Mouse (Mus musculus): Measurements from ENCODE around the gene 5730480H06Rik.

Gene 5730480H06Rik

DNA sequence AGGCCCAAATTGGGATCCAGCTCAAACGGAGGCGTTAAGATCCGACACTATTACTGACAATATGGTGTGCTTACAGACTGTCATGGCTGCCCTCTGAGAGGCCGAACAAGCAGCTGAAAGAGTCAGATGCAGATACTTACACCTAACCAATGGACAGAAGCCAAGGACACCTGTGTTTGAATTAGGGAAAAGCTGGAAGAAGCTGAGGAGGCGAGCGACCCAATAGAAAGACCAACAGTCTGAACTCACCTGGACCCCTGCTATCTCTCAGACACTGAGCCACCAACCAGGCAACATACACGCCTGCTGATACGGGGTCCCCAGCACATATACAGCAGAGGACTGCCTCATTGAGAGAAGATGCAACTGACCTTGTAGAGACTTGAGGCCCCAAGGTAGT lies at the start of gene 5730480H06Rik:
Gene 5730480H06Rik, plus strand, starts transcription at position 301 of the 400 bp plus-strand sequence.
- no peak for DNase-seq (ENCODE audit: low spot score)

- DNase-seq (ENCODE audit: low spot score): no peak
Observed at GRCm38 (mm10) chr5:48301186-48301585, 26.6 kb upstream of the 5730480H06Rik start.

GRCm38 (mm10) chr5:48315057-48315602 lies 12.6 kb upstream of the 5730480H06Rik start:
- DNase-seq (ENCODE audit: low spot score): no peak

DNA sequence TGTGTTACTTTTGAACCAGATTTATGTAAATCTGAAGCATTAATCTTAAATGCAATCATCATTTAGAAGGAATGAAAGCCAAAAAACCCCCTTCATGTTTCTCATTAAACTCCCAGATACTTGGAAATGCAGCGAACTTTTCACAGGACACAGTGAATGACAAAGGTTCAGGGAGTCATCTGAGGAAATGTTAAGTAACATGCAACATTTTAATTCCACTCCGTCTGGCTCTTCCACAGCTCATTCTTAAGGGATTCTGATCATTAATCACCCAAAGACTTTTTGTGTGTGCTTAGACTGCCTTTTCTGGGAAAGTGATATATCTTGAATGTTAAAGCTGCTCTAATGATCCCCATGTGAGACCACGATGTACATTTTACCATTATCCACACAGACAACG lies 7.2 kb upstream of the 5730480H06Rik start:
- no peak for DNase-seq (ENCODE audit: low spot score)

GRCm38 (mm10) chr5:48326221-48326620 lies 1.5 kb upstream of the 5730480H06Rik start:
- no peak for DNase-seq (ENCODE audit: low spot score)

GRCm38 (mm10) chr5:48329751-48330150 lies 2.0 kb downstream of the 5730480H06Rik start:
- no peak for DNase-seq (ENCODE audit: low spot score)

GRCm38 (mm10) chr5:48330817-48331216 lies 3.1 kb downstream of the 5730480H06Rik start:
- DNase-seq (ENCODE audit: low spot score): no peak

GRCm38 (mm10) chr5:48331441-48331840 lies 3.7 kb downstream of the 5730480H06Rik start:
- DNase-seq (ENCODE audit: low spot score): no peak

GRCm38 (mm10) chr5:48333407-48333806 lies 5.7 kb downstream of the 5730480H06Rik start:
- DNase-seq (ENCODE audit: low spot score): no peak

DNA sequence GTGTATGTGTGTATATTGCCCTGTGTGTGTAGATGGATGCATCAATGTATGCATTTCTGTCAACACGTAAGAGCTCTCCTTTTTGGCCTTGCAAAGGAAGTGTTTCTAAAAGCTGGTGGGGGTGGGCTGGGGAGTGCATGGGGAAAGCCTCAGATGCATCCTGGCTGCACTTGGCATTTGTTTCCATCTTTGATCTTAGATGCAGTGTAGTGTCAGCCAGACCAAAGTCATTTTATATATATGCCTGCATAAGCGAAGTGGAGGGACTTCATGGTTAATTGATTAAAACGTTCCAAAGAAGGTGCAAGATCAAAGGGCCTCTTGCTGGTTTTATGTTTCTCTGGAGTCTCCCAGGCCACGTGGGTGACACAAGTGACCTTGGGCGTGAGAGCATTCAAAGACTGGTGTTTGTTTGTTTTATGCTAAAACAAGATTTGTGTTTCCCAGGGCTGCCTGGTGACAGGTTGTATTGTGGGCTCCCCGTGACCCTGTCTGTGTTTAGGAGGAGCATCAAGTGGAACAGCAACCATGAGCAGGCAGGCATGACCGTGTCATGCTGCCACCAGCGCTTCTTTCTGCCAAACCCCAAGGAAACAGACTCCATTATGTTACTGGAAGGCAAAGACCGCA lies 6.2 kb downstream of the 5730480H06Rik start:
- DNase-seq (ENCODE audit: low spot score): no peak

- DNase-seq (ENCODE audit: low spot score): no peak
Observed at GRCm38 (mm10) chr5:48340808-48341433, 13.2 kb downstream of the 5730480H06Rik start.

DNA sequence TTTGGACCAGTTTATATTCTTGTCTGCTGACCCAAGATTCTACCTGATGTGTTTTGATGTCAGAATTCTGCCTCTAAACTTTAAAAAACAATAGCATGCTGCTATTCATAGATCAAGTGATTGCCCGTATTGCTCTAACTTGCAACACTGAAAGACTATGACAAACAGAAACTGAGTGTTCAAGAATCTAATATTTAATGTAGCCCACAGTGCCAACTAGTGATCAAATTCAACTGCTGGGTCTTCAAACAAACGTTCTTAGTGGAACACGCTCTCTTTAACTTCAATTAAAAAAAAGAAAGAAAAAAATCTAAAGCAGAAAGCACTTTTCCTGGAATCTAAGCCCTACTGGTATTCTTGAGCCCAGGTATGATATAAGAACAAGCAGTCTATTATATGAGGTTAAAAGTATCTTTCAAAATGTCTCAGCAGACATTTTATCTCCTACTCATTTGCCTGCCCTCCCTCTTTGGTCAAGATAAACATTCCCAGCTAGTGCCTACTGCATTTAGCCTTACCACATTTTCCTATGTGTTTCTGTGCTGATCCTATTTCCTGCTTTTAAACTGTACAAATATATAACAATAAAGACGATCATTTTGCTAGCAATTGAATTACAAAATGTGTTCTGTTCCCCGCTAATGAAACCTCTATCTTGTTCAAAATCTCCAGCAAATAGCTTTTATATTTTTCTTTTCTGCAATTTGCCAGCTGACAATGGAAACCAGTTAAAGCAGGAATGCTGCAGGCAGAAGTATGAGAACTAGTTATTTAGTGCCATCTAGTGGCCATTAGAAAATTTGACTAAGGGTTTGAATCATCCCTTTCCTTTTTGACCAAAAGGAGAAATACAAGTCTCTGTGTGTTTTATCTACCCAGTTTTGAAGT lies 17.6 kb downstream of the 5730480H06Rik start:
- no peak for DNase-seq (ENCODE audit: low spot score)

GRCm38 (mm10) chr5:48345983-48346648 lies 18.4 kb downstream of the 5730480H06Rik start:
- no peak for DNase-seq (ENCODE audit: low spot score)

DNA sequence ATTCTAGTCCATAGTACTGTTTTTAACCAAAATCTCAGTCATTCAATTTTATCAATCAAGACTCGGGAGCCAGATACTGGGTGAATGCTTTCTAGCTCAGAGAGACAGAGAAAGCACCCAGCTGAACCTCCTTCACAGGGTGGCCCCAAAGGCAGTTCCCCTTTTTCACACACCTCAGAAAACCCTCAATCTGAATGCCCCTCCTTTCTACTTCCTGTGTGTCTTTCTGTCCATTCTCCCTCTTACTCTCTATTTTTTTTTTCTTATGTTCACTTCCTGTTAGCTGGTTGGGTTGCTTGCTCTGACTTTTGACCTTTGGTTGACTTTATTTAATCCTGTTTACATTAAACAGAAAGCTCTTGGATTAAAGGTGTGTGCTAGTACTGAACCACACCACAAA lies 21.6 kb downstream of the 5730480H06Rik start:
- DNase-seq (ENCODE audit: low spot score): no peak

GRCm38 (mm10) chr5:48371890-48372766 lies 44.4 kb downstream of the 5730480H06Rik start:
- peak; percentile 94 for DNase-seq (ENCODE audit: low spot score)

- DNase-seq (ENCODE audit: low spot score): no peak
Observed at GRCm38 (mm10) chr5:48402497-48402896, 74.7 kb downstream of the 5730480H06Rik start.

GRCm38 (mm10) chr5:48408276-48408675 lies 80.5 kb downstream of the 5730480H06Rik start:
- DNase-seq (ENCODE audit: low spot score): no peak

GRCm38 (mm10) chr5:48410348-48410747 lies 82.6 kb downstream of the 5730480H06Rik start:
- DNase-seq (ENCODE audit: low spot score): no peak

- DNase-seq (ENCODE audit: low spot score): no peak
Observed at GRCm38 (mm10) chr5:48411462-48411861, 83.7 kb downstream of the 5730480H06Rik start.

- DNase-seq (ENCODE audit: low spot score): no peak
Observed at GRCm38 (mm10) chr5:48412261-48412660, 84.5 kb downstream of the 5730480H06Rik start.

DNA sequence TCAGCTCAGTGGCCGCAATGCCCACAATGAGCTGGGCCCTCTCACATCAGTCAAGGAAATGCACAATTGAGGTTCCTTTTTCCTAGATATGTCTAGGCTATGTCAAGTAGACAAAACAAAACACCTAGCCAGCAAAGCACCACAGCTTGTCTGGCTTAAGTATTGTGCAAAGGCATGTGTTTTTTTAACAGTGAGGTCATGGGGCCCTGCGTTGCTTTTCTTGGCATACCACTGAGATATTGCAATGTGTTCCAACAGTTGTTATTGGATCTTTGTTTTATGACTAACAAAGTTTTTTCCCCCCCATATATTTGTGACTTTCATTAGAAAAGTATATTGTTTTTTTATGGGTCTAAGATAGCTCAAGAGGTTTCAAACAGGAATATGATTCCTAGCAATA lies 92.0 kb downstream of the 5730480H06Rik start:
- DNase-seq (ENCODE audit: low spot score): no peak
